Mouse (Mus musculus) lung, adult 2 months (tissue): ENCODE results near the gene Olfr559.

ENCODE experiments used
- CTCF ChIP-seq: fragments of 200-500 bp; IDR thresholded peaks from 2 replicates; pipeline ENCODE4 v1.5.1; 2011; ENCODE audit warnings: mild to moderate bottlenecking, low read length, control low read depth; ENCODE audit not compliant: insufficient read depth
- POLR2A ChIP-seq: fragments of 200-500 bp; IDR thresholded peaks from 2 replicates; pipeline ENCODE4 v1.6.1; 2011; ENCODE audit warnings: low read depth, mild to moderate bottlenecking, control low read depth, low read length, borderline replicate concordance; ENCODE audit errors: extremely low read depth

DNA sequence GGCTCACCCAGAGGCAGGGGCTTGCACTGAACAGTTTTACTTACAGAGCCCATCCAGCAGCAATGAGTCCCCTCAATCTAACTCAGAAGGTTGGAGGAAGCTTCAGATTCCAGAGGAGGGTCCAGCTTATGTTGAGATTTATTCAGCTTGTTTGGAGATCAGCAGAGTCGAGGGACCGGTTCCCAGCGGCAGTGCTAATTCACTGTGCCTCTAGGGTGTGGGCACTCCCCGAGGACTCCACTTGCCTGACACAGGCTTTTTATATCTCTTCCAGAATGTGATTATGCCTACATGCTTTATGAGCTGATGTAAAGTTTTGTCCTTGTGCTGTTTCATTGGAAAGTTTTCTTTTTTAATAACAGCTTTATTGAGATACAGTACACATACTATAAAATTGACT is 32.0 kb upstream of the Olfr559 start, which contains the start of the genes Olfr560 and Olfr78:
- TF ChIP-seq CTCF (no peak), POLR2A (no peak)
